Mouse (Mus musculus) C2C12 (cell line): ENCODE data around the gene Bend5. TPM values are rescaled to one million over a fixed set of nuclear protein-coding genes. Genes with fewer than 3 reads are reported as not detected.

ENCODE experiments used
- H3K27me3 ChIP-seq: one replicate; pipeline ENCODE4 v1.6.1; 2011; ENCODE audit not compliant: control insufficient read depth, insufficient read depth, insufficient read length
- H3K36me3 ChIP-seq: one replicate; pipeline ENCODE4 v1.6.1; 2011; ENCODE audit not compliant: control insufficient read depth, insufficient read depth
- H3K4me3 ChIP-seq: one replicate; pipeline ENCODE4 v1.5.1; 2011; ENCODE audit warnings: mild to moderate bottlenecking, control low read depth; ENCODE audit not compliant: poor library complexity, insufficient read depth, severe bottlenecking
- H3K79me2 ChIP-seq: one replicate; pipeline ENCODE4 v1.6.1; 2011; ENCODE audit not compliant: control insufficient read depth, insufficient read depth
- H3K79me3 ChIP-seq: one replicate; pipeline ENCODE4 v1.6.1; 2011; ENCODE audit warnings: low read depth, control low read depth
- H3ac ChIP-seq: one replicate; pipeline ENCODE3; 2011; ENCODE audit warnings: low read depth; ENCODE audit not compliant: control insufficient read depth, insufficient read length
- CEBPB ChIP-seq: IDR thresholded peaks from one replicate; pipeline ENCODE4 v1.6.1; 2011; ENCODE audit warnings: low read depth, mild to moderate bottlenecking, control low read depth, moderate library complexity
- CTCF ChIP-seq: IDR thresholded peaks from one replicate; pipeline ENCODE4 v1.5.1; 2011; ENCODE audit not compliant: control insufficient read depth, insufficient read depth, insufficient read length
- FOSL1 ChIP-seq: IDR thresholded peaks from one replicate; pipeline ENCODE4 v1.8.0; 2011; ENCODE audit warnings: mild to moderate bottlenecking, low read length; ENCODE audit not compliant: poor library complexity, insufficient read depth, severe bottlenecking
- MAX ChIP-seq: IDR thresholded peaks from one replicate; pipeline ENCODE4 v1.6.1; 2011; ENCODE audit warnings: mild to moderate bottlenecking, control low read depth
- MYOD1 ChIP-seq: IDR thresholded peaks from one replicate; pipeline ENCODE4 v1.6.1; 2011; ENCODE audit warnings: low read depth; ENCODE audit not compliant: control insufficient read depth, insufficient read length
- MYOG ChIP-seq: IDR thresholded peaks from one replicate; pipeline ENCODE4 v1.6.1; 2011; ENCODE audit not compliant: control insufficient read depth, insufficient read length; ENCODE audit errors: extremely low read depth
- USF1 ChIP-seq: IDR thresholded peaks from one replicate; pipeline ENCODE4 v1.6.1; 2011; ENCODE audit warnings: low read depth, mild to moderate bottlenecking, control low read depth, moderate library complexity
- polyA plus RNA-seq: library from polyadenylated mRNA; unstranded; fragments of >200 nt; fragmentation: generic; extraction: Trizol; gene quantifications from one replicate; pipeline ENCODE4 v1.2.1, GENCODE M21; 2012; ENCODE audit warnings: missing spikeins

Bend5 gene
- polyA plus RNA-seq, 1 experiment: not detected

GRCm38 (mm10) chr4:111449442-111450199 lies 34.8 kb downstream of the Bend5 start:
- Histone ChIP-seq H3K4me3 (no peak overlapping the region), H3K79me3 (no peaks in the 10 kb centered on the region), H3K36me3 (no peaks in the 10 kb centered on the region), H3ac (no peak overlapping the region), H3K27me3 (no peaks in the 10 kb centered on the region), H3K79me2 (no peaks in the 10 kb centered on the region)
- TF ChIP-seq CEBPB (no peak), MAX (no peak), CTCF (no peak), MYOG (no peak), MYOD1 (no peak), USF1 (no peak), FOSL1 (no peak)

GRCm38 (mm10) chr4:111451283-111451918 lies 36.6 kb downstream of the Bend5 start:
- H3ac ChIP-seq: no peak overlapping the region
- TF ChIP-seq MYOG (no peak), MYOD1 (no peak), MAX (no peak), CTCF (no peak), FOSL1 (no peak), USF1 (no peak), CEBPB (no peak)
- H3K79me2 ChIP-seq: no peaks in the 10 kb centered on the region
- H3K4me3 ChIP-seq: no peak overlapping the region
- H3K79me3 ChIP-seq: no peaks in the 10 kb centered on the region
- no peaks in the 10 kb centered on the region for H3K36me3 ChIP-seq
- no peaks in the 10 kb centered on the region for H3K27me3 ChIP-seq

GRCm38 (mm10) chr4:111452192-111452591 lies 37.4 kb downstream of the Bend5 start:
- TF ChIP-seq CTCF: no peak
- TF ChIP-seq MYOD1: no peak
- no peak for TF ChIP-seq FOSL1
- no peak for TF ChIP-seq MAX
- no peak for TF ChIP-seq USF1
- no peak for TF ChIP-seq MYOG
- no peak for TF ChIP-seq CEBPB
- no peaks in the 10 kb centered on the region for H3K79me3 ChIP-seq
- no peak overlapping the region for H3ac ChIP-seq
- no peaks in the 10 kb centered on the region for H3K36me3 ChIP-seq
- no peaks in the 10 kb centered on the region for H3K79me2 ChIP-seq
- no peaks in the 10 kb centered on the region for H3K27me3 ChIP-seq
- H3K4me3 ChIP-seq: no peak overlapping the region

- no peak overlapping the region for H3K4me3 ChIP-seq
- H3K79me2 ChIP-seq: no peaks in the 10 kb centered on the region
- no peaks in the 10 kb centered on the region for H3K27me3 ChIP-seq
- H3ac ChIP-seq: no peak overlapping the region
- TF ChIP-seq MAX (no peak), CEBPB (no peak), FOSL1 (no peak), CTCF (no peak), MYOG (no peak), MYOD1 (no peak)
- no peaks in the 10 kb centered on the region for H3K36me3 ChIP-seq
- H3K79me3 ChIP-seq: no peaks in the 10 kb centered on the region
Measured at GRCm38 (mm10) chr4:111453275-111453674, 38.5 kb downstream of the Bend5 start.

DNA sequence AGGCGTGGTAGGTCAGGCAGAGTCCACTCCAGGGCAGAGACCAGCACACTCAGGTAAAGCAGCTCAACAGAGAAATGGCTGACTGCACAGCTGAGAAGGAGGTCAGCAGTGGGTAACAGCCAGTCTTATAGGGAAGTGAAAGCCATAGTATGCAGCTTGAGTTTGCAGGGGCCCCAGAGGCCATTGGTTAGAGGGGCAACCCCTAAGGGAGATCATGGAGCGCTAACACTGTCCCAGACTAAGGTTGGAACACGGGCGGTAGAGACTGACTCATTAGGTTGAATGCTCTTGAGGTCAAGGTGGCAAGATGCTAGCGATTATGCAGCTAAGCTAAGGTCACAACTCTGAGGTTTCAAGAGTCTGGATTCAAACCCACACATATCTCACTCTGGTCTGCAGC lies 40.8 kb downstream of the Bend5 start:
- H3K79me3 ChIP-seq: no peaks in the 10 kb centered on the region
- no peaks in the 10 kb centered on the region for H3K79me2 ChIP-seq
- no peak for TF ChIP-seq CTCF
- no peak for TF ChIP-seq FOSL1
- no peak for TF ChIP-seq CEBPB
- TF ChIP-seq MYOG: no peak
- TF ChIP-seq MAX: no peak
- no peak for TF ChIP-seq MYOD1
- no peak for TF ChIP-seq USF1
- no peaks in the 10 kb centered on the region for H3K27me3 ChIP-seq
- no peak overlapping the region for H3ac ChIP-seq
- no peaks in the 10 kb centered on the region for H3K36me3 ChIP-seq
- no peak overlapping the region for H3K4me3 ChIP-seq
